Mouse (Mus musculus) kidney, postnatal 25 days (tissue): ENCODE measurements around the gene Cuedc1.
"Not testable (repeated sequence)": the region's sequence is repeated elsewhere in the genome, so short reads cannot be mapped to it uniquely, and the experiment has no call there.

ENCODE experiments used
- DNase-seq, 2 experiments: peaks; one replicate each; pipeline ENCODE4 v3.0.0; 2021; ENCODE audit warnings: mixed read lengths in 2 of 2

Gene Cuedc1

GRCm38 (mm10) chr11:88172601-88173325 is 74.9 kb downstream of the Cuedc1 start:
- peak; percentile 75 to 86 for DNase-seq

GRCm38 (mm10) chr11:88173386-88174025 is 75.6 kb downstream of the Cuedc1 start:
- no peak for DNase-seq

- no peak for DNase-seq
These were observed 82.7 kb downstream of the Cuedc1 start for GRCm38 (mm10) chr11:88180467-88180958.

GRCm38 (mm10) chr11:88180959-88181619 is 83.2 kb downstream of the Cuedc1 start:
- DNase-seq, result peak; percentile 84 to 95

- no peak for DNase-seq
These were observed 86.8 kb downstream of the Cuedc1 start for GRCm38 (mm10) chr11:88184632-88185180.

- peak; percentile 44 to 76 for DNase-seq
These were observed 88.5 kb downstream of the Cuedc1 start for GRCm38 (mm10) chr11:88186078-88186946.

- no peak for DNase-seq
These were observed 89.0 kb downstream of the Cuedc1 start for GRCm38 (mm10) chr11:88186947-88187243.

GRCm38 (mm10) chr11:88187417-88188133 is 89.7 kb downstream of the Cuedc1 start:
- peak; percentile 88 to 94 for DNase-seq

- no peak for DNase-seq
These were observed 90.4 kb downstream of the Cuedc1 start for GRCm38 (mm10) chr11:88188216-88188615.

- DNase-seq, result no peak
These were observed 90.8 kb downstream of the Cuedc1 start for GRCm38 (mm10) chr11:88188635-88189034.

GRCm38 (mm10) chr11:88192595-88192994 is 94.7 kb downstream of the Cuedc1 start:
- peak in 1 of 2 experiments; percentile 50 for DNase-seq

- DNase-seq, result peak in 1 of 2 experiments; percentile 45
These were observed 95.4 kb downstream of the Cuedc1 start for GRCm38 (mm10) chr11:88193098-88193823.

GRCm38 (mm10) chr11:88193824-88194696 is 96.2 kb downstream of the Cuedc1 start:
- DNase-seq, result peak; percentile 55 to 76

GRCm38 (mm10) chr11:88195699-88196098 is 97.8 kb downstream of the Cuedc1 start:
- DNase-seq, result not testable (repeated sequence)

GRCm38 (mm10) chr11:88197153-88197576 is 99.3 kb downstream of the Cuedc1 start:
- peak; percentile 71 to 80 for DNase-seq

- no peak for DNase-seq
These were observed 100.4 kb downstream of the Cuedc1 start for GRCm38 (mm10) chr11:88198223-88198622.

GRCm38 (mm10) chr11:88201172-88201571 is 103.3 kb downstream of the Cuedc1 start:
- no peak for DNase-seq

GRCm38 (mm10) chr11:88202077-88202476 is 104.2 kb downstream of the Cuedc1 start:
- no peak for DNase-seq

GRCm38 (mm10) chr11:88203712-88204532 is 106.1 kb downstream of the Cuedc1 start, which contains the start of gene Mrps23:
Gene Mrps23 (plus strand): TSS chr11:88204388.
- DNase-seq, result peak; percentile 93 to 98
